Mouse (Mus musculus) hindbrain, embryonic 11.5 days (tissue): Measurements from ENCODE around the gene Birc7. TPM values are rescaled to one million over a fixed set of nuclear protein-coding genes. Genes with fewer than 3 reads are reported as not detected.

Experiments
- ATAC-seq: fragments of 200-750 bp; cut with Nextera tagmentation; 2 replicates; pipeline ENCODE4 v1.8.0; 2017; ENCODE audit warnings: mild to moderate bottlenecking, moderate TSS enrichment, moderate library complexity; ENCODE audit not compliant: low FRiP score
- DNase-seq: peaks from one replicate; pipeline ENCODE4 v3.0.0-alpha.2; 2015; ENCODE audit warnings: low spot score
- H3K27ac ChIP-seq: fragments of 300-500 bp; sonication (generic); 2 replicates; pipeline ENCODE4 v1.5.1; 2014; ENCODE audit warnings: mild to moderate bottlenecking, low read depth, low read length
- H3K27me3 ChIP-seq: fragments of 300-500 bp; sonication (generic); 2 replicates; pipeline ENCODE4 v1.6.1; 2014; ENCODE audit warnings: mild to moderate bottlenecking, low read length, moderate library complexity, mixed read lengths; ENCODE audit not compliant: control insufficient read depth, insufficient read depth
- H3K36me3 ChIP-seq: fragments of 300-500 bp; sonication (generic); 2 replicates; pipeline ENCODE4 v1.6.1; 2014; ENCODE audit warnings: mild to moderate bottlenecking, low read length, moderate library complexity, mixed read lengths; ENCODE audit not compliant: control insufficient read depth, insufficient read depth
- H3K4me1 ChIP-seq: fragments of 300-500 bp; sonication (generic); replicated peaks from 2 replicates; pipeline ENCODE4 v1.6.1; 2014; ENCODE audit warnings: low read length, mixed read lengths; ENCODE audit not compliant: control insufficient read depth, insufficient read depth
- H3K4me2 ChIP-seq: fragments of 300-500 bp; sonication (generic); replicated peaks from 2 replicates; pipeline ENCODE4 v1.6.1; 2014; ENCODE audit warnings: mild to moderate bottlenecking, low read depth, low read length
- H3K4me3 ChIP-seq: fragments of 300-500 bp; sonication (generic); 2 replicates; pipeline ENCODE4 v1.5.1; 2014; ENCODE audit warnings: low read depth, low read length
- H3K9ac ChIP-seq: fragments of 300-500 bp; sonication (generic); 2 replicates; pipeline ENCODE4 v1.6.1; 2014; ENCODE audit warnings: low read depth, low read length
- H3K9me3 ChIP-seq: fragments of 300-500 bp; sonication (generic); 2 replicates; pipeline ENCODE4 v1.6.1; 2016; ENCODE audit warnings: low read length; ENCODE audit not compliant: control insufficient read depth
- WGBS: fragments of 180-500 bp; shearing (Covaris S2); extraction: QIAGEN DNeasy Blood & Tissue Kit; methylation state at CpG from one replicate; pipeline ENCODE4 v1.1.7; 2014; 5-methylcytosine and 5-hydroxymethylcytosine counted together
- polyA plus RNA-seq: library from polyadenylated mRNA; unstranded; fragments of >200 nt; fragmentation: Nextera tagmentation; extraction: Ambion mirVana; gene quantifications from 2 replicates; pipeline ENCODE4 v1.2.1, GENCODE M21; 2014

The Birc7 gene
- polyA plus RNA-seq, 1 experiment from 2014 or later = 0.65 TPM

- H3K27ac ChIP-seq = peak overlapping the region; percentile 99
- peaks cover 7% of the 10 kb centered on the region; the same call in 1 of the 2 replicates for H3K27me3 ChIP-seq
- H3K36me3 ChIP-seq = no peaks in the 10 kb centered on the region
- peak overlapping the region; percentile 100 for H3K9ac ChIP-seq
- H3K4me3 ChIP-seq = peak overlapping the region; percentile 93
- H3K4me2 ChIP-seq = peak overlapping the region; percentile 82
- H3K9me3 ChIP-seq = no peaks in the 10 kb centered on the region
- WGBS = 5% methylated on average over 9 of the region's 9 CpGs
- no peak for ATAC-seq
- DNase-seq = no peak
- H3K4me1 ChIP-seq = peaks cover 11% of the 10 kb centered on the region
Observed at GRCm38 (mm10) chr2:180891835-180892323, 36.9 kb upstream of the Birc7 start.

- peak; percentile 90 for DNase-seq
Observed at GRCm38 (mm10) chr2:180892841-180893521, 35.8 kb upstream of the Birc7 start.

GRCm38 (mm10) chr2:180893537-180894028, 35.2 kb upstream of the Birc7 start:
- Histone ChIP-seq H3K36me3 (no peaks in the 10 kb centered on the region), H3K9ac (peak overlapping the region; percentile 100), H3K4me3 (peak overlapping the region; percentile 93), H3K27ac (peak overlapping the region; percentile 99), H3K27me3 (peaks cover 7% of the 10 kb centered on the region; the same call in 1 of the 2 replicates), H3K4me1 (peaks cover 7% of the 10 kb centered on the region), H3K9me3 (no peaks in the 10 kb centered on the region), H3K4me2 (peak overlapping the region; percentile 82)
- ATAC-seq = peak; percentile 27
- WGBS = 0% methylated on average over 49 of the region's 50 CpGs
- peak; percentile 62 for DNase-seq

More at GRCm38 (mm10) chr2:180892841-180893521, 35.8 kb upstream of the Birc7 start:
- under 1% methylated on average over 79 of the region's 97 CpGs for WGBS
- Histone ChIP-seq H3K36me3 (no peaks in the 10 kb centered on the region), H3K27me3 (peaks cover 7% of the 10 kb centered on the region; the same call in 1 of the 2 replicates), H3K27ac (peak overlapping the region; percentile 99), H3K4me2 (peak overlapping the region; percentile 82), H3K9me3 (no peaks in the 10 kb centered on the region), H3K4me1 (peaks cover 9% of the 10 kb centered on the region), H3K4me3 (peak overlapping the region; percentile 93), H3K9ac (peak overlapping the region; percentile 100)
- peak; percentile 17 for ATAC-seq

- Histone ChIP-seq H3K4me1 (peaks cover 7% of the 10 kb centered on the region), H3K36me3 (no peaks in the 10 kb centered on the region), H3K27me3 (peaks cover 7% of the 10 kb centered on the region; the same call in 1 of the 2 replicates), H3K9me3 (no peaks in the 10 kb centered on the region), H3K4me3 (peak overlapping the region; percentile 93), H3K9ac (peak overlapping the region; percentile 100), H3K4me2 (peak overlapping the region; percentile 82), H3K27ac (peak overlapping the region; percentile 99)
- under 1% methylated on average over 56 of the region's 57 CpGs for WGBS
- peak; percentile 84 for DNase-seq
- ATAC-seq = peak; percentile 62
Observed at GRCm38 (mm10) chr2:180894029-180894623, 34.7 kb upstream of the Birc7 start.

- H3K9me3 ChIP-seq = no peaks in the 10 kb centered on the region
- DNase-seq (peak; percentile 93), ATAC-seq (peak; percentile 33)
- H3K4me1 ChIP-seq = peaks cover 7% of the 10 kb centered on the region
- H3K27ac ChIP-seq = peak overlapping the region; percentile 99
- H3K4me2 ChIP-seq = peak overlapping the region; percentile 82
- peaks cover 7% of the 10 kb centered on the region; the same call in 1 of the 2 replicates for H3K27me3 ChIP-seq
- H3K9ac ChIP-seq = peak overlapping the region; percentile 100
- H3K36me3 ChIP-seq = no peaks in the 10 kb centered on the region
- H3K4me3 ChIP-seq = peak overlapping the region; percentile 93
- whole genome bisulfite sequencing = under 1% methylated on average over 13 of the region's 13 CpGs
Observed at GRCm38 (mm10) chr2:180894734-180895133, 34.1 kb upstream of the Birc7 start.

- Histone ChIP-seq H3K4me2 (peak overlapping the region; percentile 82), H3K4me1 (peaks cover 7% of the 10 kb centered on the region), H3K27ac (peak overlapping the region; percentile 60), H3K9ac (peak overlapping the region; percentile 4; the same call in 1 of the 2 replicates), H3K4me3 (peak overlapping the region; percentile 93), H3K36me3 (no peaks in the 10 kb centered on the region), H3K9me3 (no peaks in the 10 kb centered on the region), H3K27me3 (peaks cover 7% of the 10 kb centered on the region; the same call in 1 of the 2 replicates)
- DNase-seq (no peak), ATAC-seq (no peak)
- WGBS = 64% methylated on average over 3 of the region's 3 CpGs
Observed at GRCm38 (mm10) chr2:180895321-180895720, 33.5 kb upstream of the Birc7 start.

GRCm38 (mm10) chr2:180895837-180896525, 32.8 kb upstream of the Birc7 start:
- Histone ChIP-seq H3K9ac (peak overlapping the region; percentile 4; the same call in 1 of the 2 replicates), H3K9me3 (no peaks in the 10 kb centered on the region), H3K4me3 (no peak overlapping the region; the same call in 1 of the 2 replicates), H3K36me3 (no peaks in the 10 kb centered on the region), H3K4me2 (peak overlapping the region; percentile 82; the same call in 1 of the 2 replicates), H3K27ac (peak overlapping the region; percentile 60), H3K4me1 (peaks cover 7% of the 10 kb centered on the region), H3K27me3 (peaks cover 7% of the 10 kb centered on the region; the same call in 1 of the 2 replicates)
- 83% methylated on average over 11 of the region's 11 CpGs for WGBS
- DNase-seq (no peak), ATAC-seq (no peak)
